Mouse (Mus musculus) MEL (cell line): ENCODE data around the gene Lmntd1. TPM values are rescaled to one million over a fixed set of nuclear protein-coding genes. Genes with fewer than 3 reads are reported as not detected.
A peak's percentile ranks its signal among the peaks of the same experiment; 100 is the strongest.

Experiments
- DNase-seq: peaks from one replicate; pipeline ENCODE4 v3.0.0; 2011; ENCODE audit warnings: low read depth, low spot score
- H3K27ac ChIP-seq: 2 replicates; pipeline ENCODE4 v1.5.1; 2012; ENCODE audit warnings: low read depth, mild to moderate bottlenecking, control low read depth, low read length, moderate library complexity; ENCODE audit not compliant: control insufficient read depth
- H3K27me3 ChIP-seq, 2 experiments: fragments of 150-350 bp in 1 of 2; sonication (generic) in 1 of 2; 2 replicates each; pipeline ENCODE4 v1.6.1; 2012; ENCODE audit warnings: low read length in 2 of 2, mild to moderate bottlenecking in 2 of 2, improper control_type of control experiment in 1 of 2, moderate library complexity in 1 of 2; ENCODE audit not compliant: insufficient read depth in 2 of 2, control insufficient read depth in 1 of 2
- H3K36me3 ChIP-seq, 2 experiments: 2 replicates each; pipeline ENCODE4 v1.6.1; 2012 to 2014; ENCODE audit warnings: low read length in 2 of 2, improper control_type of control experiment in 1 of 2, inconsistent platforms in 1 of 2, mild to moderate bottlenecking in 1 of 2; ENCODE audit not compliant: insufficient read depth in 2 of 2, control insufficient read depth in 1 of 2
- H3K4me1 ChIP-seq, 2 experiments: fragments of 150-350 bp in 1 of 2; sonication (generic) in 1 of 2; 2 replicates each; pipeline ENCODE4 v1.6.1; 2012; ENCODE audit warnings: low read length in 2 of 2, improper control_type of control experiment in 1 of 2, mild to moderate bottlenecking in 1 of 2; ENCODE audit not compliant: insufficient read depth in 2 of 2, control insufficient read depth in 1 of 2
- H3K4me3 ChIP-seq, 2 experiments: fragments of 150-350 bp in 1 of 2; sonication (generic) in 1 of 2; 2 replicates each; pipeline ENCODE4 v1.5.1; 2012; ENCODE audit warnings: low read depth in 2 of 2, low read length in 2 of 2, mild to moderate bottlenecking in 2 of 2, moderate library complexity in 2 of 2, control low read depth in 1 of 2, improper control_type of control experiment in 1 of 2; ENCODE audit not compliant: control insufficient read depth in 1 of 2, insufficient read depth in 1 of 2
- H3K79me2 ChIP-seq: 2 replicates; pipeline ENCODE4 v1.6.1; 2012; ENCODE audit warnings: mild to moderate bottlenecking, low read length, moderate library complexity; ENCODE audit not compliant: control insufficient read depth, poor library complexity, insufficient read depth
- H3K9ac ChIP-seq: 2 replicates; pipeline ENCODE4 v1.6.1; 2012; ENCODE audit warnings: low read depth, mild to moderate bottlenecking, control low read depth, low read length, moderate library complexity; ENCODE audit not compliant: control insufficient read depth, poor library complexity, severe bottlenecking
- H3K9me3 ChIP-seq: fragments of 150-350 bp; sonication (generic); replicated peaks from 2 replicates; pipeline ENCODE4 v1.6.1; 2012; ENCODE audit warnings: mild to moderate bottlenecking, low read length, improper control_type of control experiment, moderate library complexity; ENCODE audit not compliant: insufficient read depth
- BHLHE40 ChIP-seq: IDR thresholded peaks from 2 replicates; pipeline ENCODE4 v1.6.1; 2012; ENCODE audit warnings: low read depth, mild to moderate bottlenecking, inconsistent platforms, low read length, improper control_type of control experiment, borderline replicate concordance
- CHD2 ChIP-seq: IDR thresholded peaks from 2 replicates; pipeline ENCODE4 v1.6.1; 2011; ENCODE audit warnings: low read length, improper control_type of control experiment
- CTCF ChIP-seq, 3 experiments: IDR thresholded peaks in 2 of 3; conservative IDR thresholded peaks in 1 of 3; 2 replicates each; pipeline ENCODE4 v1.5.1; 2011 to 2012; ENCODE audit warnings: low read length in 3 of 3, low read depth in 2 of 3, mild to moderate bottlenecking in 2 of 3, improper control_type of control experiment in 1 of 3, inconsistent platforms in 1 of 3, mixed read lengths in 1 of 3, moderate library complexity in 1 of 3; ENCODE audit not compliant: control insufficient read depth in 1 of 3, insufficient read depth in 1 of 3, poor library complexity in 1 of 3, severe bottlenecking in 1 of 3
- E2F4 ChIP-seq: IDR thresholded peaks from 2 replicates; pipeline ENCODE4 v1.6.1; 2011; ENCODE audit warnings: low read depth, low read length, improper control_type of control experiment, borderline replicate concordance
- EP300 ChIP-seq, 2 experiments: IDR thresholded peaks; 2 replicates each; pipeline ENCODE4 v1.6.1; 2011; ENCODE audit warnings: improper control_type of control experiment in 2 of 2, low read length in 2 of 2, low read depth in 1 of 2, mild to moderate bottlenecking in 1 of 2
- ETS1 ChIP-seq: IDR thresholded peaks from 2 replicates; pipeline ENCODE4 v1.6.1; 2012; ENCODE audit warnings: low read depth, mild to moderate bottlenecking, inconsistent platforms, low read length, improper control_type of control experiment, moderate library complexity
- GABPA ChIP-seq: IDR thresholded peaks from 2 replicates; pipeline ENCODE4 v1.6.1; 2012; ENCODE audit warnings: low read depth, mild to moderate bottlenecking, inconsistent platforms, low read length, improper control_type of control experiment, moderate library complexity
- GATA1 ChIP-seq: IDR thresholded peaks from 2 replicates; pipeline ENCODE4 v1.6.1; 2011; ENCODE audit warnings: low read depth, low read length, improper control_type of control experiment
- HCFC1 ChIP-seq: IDR thresholded peaks from 2 replicates; pipeline ENCODE4 v1.6.1; 2012; ENCODE audit warnings: low read depth, mild to moderate bottlenecking, inconsistent platforms, low read length, improper control_type of control experiment, moderate library complexity
- JUND ChIP-seq: IDR thresholded peaks from 2 replicates; pipeline ENCODE4 v1.6.1; 2011; ENCODE audit warnings: low read depth, mild to moderate bottlenecking, improper control_type of control experiment, low read length
- MAFK ChIP-seq: IDR thresholded peaks from 2 replicates; pipeline ENCODE4 v1.6.1; 2011; ENCODE audit warnings: low read depth, mild to moderate bottlenecking, low read length, improper control_type of control experiment, borderline replicate concordance
- MAZ ChIP-seq: IDR thresholded peaks from 2 replicates; pipeline ENCODE4 v1.6.1; 2012; ENCODE audit warnings: low read depth, mild to moderate bottlenecking, inconsistent platforms, low read length, improper control_type of control experiment
- MEF2A ChIP-seq: IDR thresholded peaks from 2 replicates; pipeline ENCODE4 v1.6.1; 2014; ENCODE audit warnings: low read depth, mild to moderate bottlenecking, inconsistent platforms, low read length, improper control_type of control experiment; ENCODE audit not compliant: poor library complexity, insufficient replicate concordance, severe bottlenecking; ENCODE audit errors: extremely low read depth
- MYC ChIP-seq: IDR thresholded peaks from 2 replicates; pipeline ENCODE4 v1.6.1; 2011; ENCODE audit warnings: low read depth, mild to moderate bottlenecking, low read length, improper control_type of control experiment, moderate library complexity
- NRF1 ChIP-seq: IDR thresholded peaks from 2 replicates; pipeline ENCODE4 v1.6.1; 2014; ENCODE audit warnings: low read depth, mild to moderate bottlenecking, inconsistent platforms, low read length, improper control_type of control experiment, moderate library complexity; ENCODE audit not compliant: poor library complexity, insufficient read depth, severe bottlenecking
- POLR2A ChIP-seq, 2 experiments: IDR thresholded peaks; 2 replicates each; pipeline ENCODE4 v1.6.1; 2011 to 2012; ENCODE audit warnings: low read length in 2 of 2, mild to moderate bottlenecking in 2 of 2, control low read depth in 1 of 2, improper control_type of control experiment in 1 of 2, low read depth in 1 of 2, moderate library complexity in 1 of 2; ENCODE audit not compliant: control insufficient read depth in 1 of 2, insufficient read depth in 1 of 2, poor library complexity in 1 of 2
- POLR2AphosphoS5 ChIP-seq: IDR thresholded peaks from 2 replicates; pipeline ENCODE4 v1.6.1; 2012; ENCODE audit warnings: low read depth, borderline replicate concordance, mild to moderate bottlenecking, inconsistent platforms, low read length, moderate library complexity, mixed read lengths
- RCOR1 ChIP-seq: IDR thresholded peaks from 2 replicates; pipeline ENCODE4 v1.6.1; 2012; ENCODE audit warnings: low read depth, mild to moderate bottlenecking, inconsistent platforms, low read length, improper control_type of control experiment
- SIN3A ChIP-seq: IDR thresholded peaks from 2 replicates; pipeline ENCODE4 v1.6.1; 2012; ENCODE audit warnings: low read length, improper control_type of control experiment, inconsistent platforms
- SMC3 ChIP-seq: IDR thresholded peaks from 2 replicates; pipeline ENCODE4 v1.6.1; 2011; ENCODE audit warnings: low read depth, low read length, improper control_type of control experiment
- TAL1 ChIP-seq: IDR thresholded peaks from 2 replicates; pipeline ENCODE4 v1.6.1; 2012; ENCODE audit warnings: mild to moderate bottlenecking, inconsistent platforms, low read length, moderate library complexity, mixed read lengths
- TBP ChIP-seq: IDR thresholded peaks from 2 replicates; pipeline ENCODE4 v1.8.0; 2011; ENCODE audit warnings: low read depth, low read length, improper control_type of control experiment
- UBTF ChIP-seq: IDR thresholded peaks from 2 replicates; pipeline ENCODE4 v1.6.1; 2012; ENCODE audit warnings: low read depth, mild to moderate bottlenecking, inconsistent platforms, low read length, improper control_type of control experiment, moderate library complexity, borderline replicate concordance; ENCODE audit not compliant: insufficient read depth
- USF1 ChIP-seq: IDR thresholded peaks from 2 replicates; pipeline ENCODE4 v1.6.1; 2014; ENCODE audit warnings: low read depth, mild to moderate bottlenecking, inconsistent platforms, low read length, improper control_type of control experiment, moderate library complexity
- USF2 ChIP-seq, 2 experiments: IDR thresholded peaks; 2 replicates each; pipeline ENCODE4 v1.6.1; 2011 to 2012; ENCODE audit warnings: improper control_type of control experiment in 2 of 2, low read length in 2 of 2, borderline replicate concordance in 1 of 2, inconsistent platforms in 1 of 2, low read depth in 1 of 2, mild to moderate bottlenecking in 1 of 2; ENCODE audit not compliant: insufficient read depth in 1 of 2
- ZC3H11A ChIP-seq: IDR thresholded peaks from 2 replicates; pipeline ENCODE4 v1.6.1; 2012; ENCODE audit warnings: low read depth, mild to moderate bottlenecking, inconsistent platforms, low read length, improper control_type of control experiment
- ZKSCAN1 ChIP-seq: IDR thresholded peaks from 2 replicates; pipeline ENCODE4 v1.6.1; 2012; ENCODE audit warnings: low read depth, mild to moderate bottlenecking, inconsistent platforms, low read length, improper control_type of control experiment, moderate library complexity
- ZNF384 ChIP-seq: IDR thresholded peaks from 2 replicates; pipeline ENCODE4 v1.6.1; 2012; ENCODE audit warnings: low read depth, mild to moderate bottlenecking, inconsistent platforms, low read length, improper control_type of control experiment
- polyA plus RNA-seq, 2 experiments: library from polyadenylated mRNA; stranded (reverse) in 1 of 2; unstranded in 1 of 2; fragments of >175 nt in 1 of 2; fragments of >200 nt in 1 of 2; gene quantifications; 2 replicates each; pipeline versions ENCODE4 v1.2.1 to v1.2.4; 2012; ENCODE audit warnings: low replicate concordance in 2 of 2, low read depth in 1 of 2; ENCODE audit not compliant: insufficient read length in 2 of 2, insufficient read depth in 1 of 2, missing spikeins in 1 of 2
- total RNA-seq: library from RNA; depleted of rRNA; stranded (reverse); fragments of 300-350 nt; gene quantifications from 2 replicates; pipeline ENCODE4 v1.2.3, GENCODE M21; 2012

Lmntd1 gene
- total and polyA plus RNA-seq, 3 experiments, result not detected

GRCm38 (mm10) chr6:145352705-145353104, 261.4 kb downstream of the Lmntd1 start:
- no peaks in the 10 kb centered on the region for H3K9me3 ChIP-seq
- H3K9ac ChIP-seq, result no peak overlapping the region
- H3K36me3 ChIP-seq, result no peaks in the 10 kb centered on the region
- H3K79me2 ChIP-seq, result no peaks in the 10 kb centered on the region
- TF ChIP-seq GATA1, result no peak
- TF ChIP-seq ZKSCAN1, result no peak
- no peak for TF ChIP-seq POLR2A (IDR thresholded peaks at IDR 0.05; ENCODE audit: control insufficient read depth in 1 of 2, insufficient read depth in 1 of 2, low read depth in 1 of 2, low read length in 2 of 2, poor library complexity in 1 of 2)
- TF ChIP-seq TBP, result no peak
- no peak for TF ChIP-seq NRF1
- no peak for TF ChIP-seq CHD2
- no peak for TF ChIP-seq E2F4
- no peak for TF ChIP-seq GABPA
- TF ChIP-seq BHLHE40, result no peak
- no peak for TF ChIP-seq CTCF (IDR thresholded peaks at IDR 0.05 in 2 of 3, conservative IDR thresholded peaks at IDR 0.05 in 1 of 3; ENCODE audit: control insufficient read depth in 1 of 3, insufficient read depth in 1 of 3, low read depth in 2 of 3, low read length in 3 of 3, poor library complexity in 1 of 3, severe bottlenecking in 1 of 3)
- no peak for TF ChIP-seq MAZ
- no peak for TF ChIP-seq USF2 (IDR thresholded peaks at IDR 0.05; ENCODE audit: borderline replicate concordance in 1 of 2, insufficient read depth in 1 of 2, low read depth in 1 of 2, low read length in 2 of 2)
- TF ChIP-seq MEF2A, result no peak
- no peak for TF ChIP-seq ZC3H11A
- no peak for TF ChIP-seq POLR2AphosphoS5
- TF ChIP-seq MYC, result no peak
- no peak for DNase-seq
- 0 out of 4 replicates have a peak, but pooled peaks cover 0 to 3% of the 10 kb centered on the region in 2 experiments for H3K4me1 ChIP-seq
- no peak overlapping the region for H3K27ac ChIP-seq
- no peak overlapping the region for H3K4me3 ChIP-seq
- no peaks in the 10 kb centered on the region for H3K27me3 ChIP-seq

- DNase-seq, result peak; percentile 82
- TF ChIP-seq POLR2A (IDR thresholded peaks at IDR 0.05; ENCODE audit: control insufficient read depth in 1 of 2, insufficient read depth in 1 of 2, low read depth in 1 of 2, low read length in 2 of 2, poor library complexity in 1 of 2), result no peak
- TF ChIP-seq MAZ, result 0 out of 2 replicates have a peak, but pooled peaks have one; percentile 22
- 0 out of 2 replicates have a peak, but pooled peaks have one; percentile 13 for TF ChIP-seq GATA1
- TF ChIP-seq SMC3, result peak; percentile 82
- TF ChIP-seq NRF1, result no peak
- TF ChIP-seq RCOR1, result no peak
- TF ChIP-seq USF1, result peak; percentile 71
- no peak for TF ChIP-seq POLR2AphosphoS5
- no peak for TF ChIP-seq ETS1
- TF ChIP-seq JUND, result no peak
- TF ChIP-seq HCFC1, result no peak
- peak; percentile 56 for TF ChIP-seq ZC3H11A
- 0 out of 4 replicates have a peak, but pooled peaks of 1 of the 2 experiments have one; percentile 9 for TF ChIP-seq EP300 (IDR thresholded peaks at IDR 0.05; ENCODE audit: low read depth in 1 of 2, low read length in 2 of 2)
- no peak for TF ChIP-seq CHD2
- TF ChIP-seq ZNF384, result no peak
- no peak for TF ChIP-seq E2F4
- TF ChIP-seq TAL1, result peak; percentile 43; the same call in 1 of the 2 replicates
- TF ChIP-seq UBTF, result no peak
- TF ChIP-seq BHLHE40, result no peak
- no peak for TF ChIP-seq MAFK
- TF ChIP-seq SIN3A, result no peak; the same call in 1 of the 2 replicates
These were observed 265.8 kb downstream of the Lmntd1 start for GRCm38 (mm10) chr6:145348196-145348915.

More at GRCm38 (mm10) chr6:145348196-145348915, 265.8 kb downstream of the Lmntd1 start:
- Histone ChIP-seq H3K36me3 (no peaks in the 10 kb centered on the region), H3K27me3 (no peaks in the 10 kb centered on the region), H3K4me3 (no peak overlapping the region), H3K4me1 (peaks cover 0 to 3% of the 10 kb centered on the region in 2 experiments; a peak in 1 of 4 replicates), H3K9me3 (no peaks in the 10 kb centered on the region), H3K9ac (no peak overlapping the region), H3K79me2 (no peaks in the 10 kb centered on the region), H3K27ac (no peak overlapping the region)
